Comparison of ENCODE assay signal across 28 mouse cellular contexts in genomic region chr2:124975106-124975505, GRCm38 (mm10).
DNase-seq lines count a peak whose midpoint lies in the region; ATAC-seq and TF ChIP-seq lines count a peak whose summit lies in the region.
"Had no signal": no experiment of that assay in that cellular context is flagged by ENCODE, and none has a peak within 500 bp of the region (broad histone marks: within the 10 kb centered on the region; RNA-seq: fewer than 3 reads in every experiment).

No protein-coding gene starts in this region.

- no peaks in the 10 kb centered on the region for H3K9me3 ChIP-seq in embryonic facial prominence, embryonic 14.5 days (ENCODE audit: control insufficient read depth, low read length)
- H3K9me3 ChIP-seq in embryonic facial prominence, embryonic 10.5 days: no peaks in the 10 kb centered on the region
- no peaks in the 10 kb centered on the region for H3K9me3 ChIP-seq in hindbrain, postnatal 0 days (ENCODE audit: low read length)
- no peaks in the 10 kb centered on the region for H3K9me3 ChIP-seq in hindbrain, embryonic 10.5 days
- H3K9me3 ChIP-seq: heart, embryonic 12.5 days; kidney, embryonic 15.5 days; limb, embryonic 12.5 days; liver, embryonic 15.5 days; neural tube, embryonic 13.5 days; stomach, embryonic 15.5 days had no signal

- DNase-seq in embryonic facial prominence, embryonic 14.5 days (ENCODE audit: low spot score): peak; percentile 19
- DNase-seq in embryonic facial prominence, embryonic 10.5 days (ENCODE audit: low spot score): no peak
- peak; percentile 23 for DNase-seq in hindbrain, postnatal 0 days (ENCODE audit: low spot score)
- no peak for DNase-seq in hindbrain, embryonic 10.5 days (ENCODE audit: low spot score)
- peak; percentile 31 to 32 for DNase-seq in right cerebral cortex, postnatal 10 days (ENCODE audit: low spot score in 2 of 2)
- no peak for DNase-seq in right cerebral cortex, postnatal 25 days
- DNase-seq: adrenal gland, adult 8-10 months; cerebellum, adult 11 months; cerebellum, postnatal 25 days; gastrocnemius, adult 2 months; heart, adult 2 months; heart, postnatal 4 days; kidney, adult 18-20 months; kidney, postnatal 25 days; lung, embryonic 14.5 days; lung, postnatal 14 days had no signal

- H3K36me3 ChIP-seq in embryonic facial prominence, embryonic 14.5 days (ENCODE audit: control insufficient read depth, insufficient read depth, low read length): no peaks in the 10 kb centered on the region
- H3K36me3 ChIP-seq in embryonic facial prominence, embryonic 10.5 days (replicated peaks): no peaks in the 10 kb centered on the region
- no peaks in the 10 kb centered on the region for H3K36me3 ChIP-seq in hindbrain, postnatal 0 days (ENCODE audit: insufficient read depth, low read length)
- H3K36me3 ChIP-seq in hindbrain, embryonic 10.5 days: no peaks in the 10 kb centered on the region
- H3K36me3 ChIP-seq: heart, embryonic 12.5 days; kidney, embryonic 15.5 days; limb, embryonic 12.5 days; liver, embryonic 15.5 days; neural tube, embryonic 13.5 days; stomach, embryonic 15.5 days had no signal

- TF ChIP-seq CTCF in hindbrain, postnatal 0 days (IDR thresholded peaks at IDR 0.05; ENCODE audit: low read depth): no peak

- H3K4me2 ChIP-seq in embryonic facial prominence, embryonic 14.5 days (ENCODE audit: low read depth, low read length): no peak overlapping the region
- H3K4me2 ChIP-seq in hindbrain, postnatal 0 days (ENCODE audit: low read depth, low read length): no peak overlapping the region
- H3K4me2 ChIP-seq: heart, embryonic 12.5 days; hindbrain, embryonic 14.5 days; kidney, embryonic 15.5 days; limb, embryonic 12.5 days; liver, embryonic 15.5 days; lung, embryonic 14.5 days; midbrain, embryonic 11.5 days; neural tube, embryonic 13.5 days; stomach, embryonic 15.5 days had no signal

- H3K9ac ChIP-seq in embryonic facial prominence, embryonic 14.5 days (ENCODE audit: low read depth, low read length): no peak overlapping the region
- no peak overlapping the region for H3K9ac ChIP-seq in hindbrain, postnatal 0 days (replicated peaks; ENCODE audit: low read length)
- H3K9ac ChIP-seq: heart, embryonic 12.5 days; hindbrain, embryonic 14.5 days; kidney, embryonic 15.5 days; limb, embryonic 12.5 days; liver, embryonic 15.5 days; lung, embryonic 14.5 days; neural tube, embryonic 13.5 days; stomach, embryonic 15.5 days had no signal

- no peak overlapping the region for H3K4me3 ChIP-seq in embryonic facial prominence, embryonic 14.5 days (ENCODE audit: low read depth, low read length)
- H3K4me3 ChIP-seq in embryonic facial prominence, embryonic 10.5 days: no peak overlapping the region
- H3K4me3 ChIP-seq in hindbrain, postnatal 0 days (ENCODE audit: low read length): no peak overlapping the region
- H3K4me3 ChIP-seq in hindbrain, embryonic 10.5 days: no peak overlapping the region
- H3K4me3 ChIP-seq: gastrocnemius, adult 2 months; heart, adult 2 months; heart, embryonic 12.5 days; kidney, embryonic 15.5 days; limb, embryonic 12.5 days; liver, embryonic 15.5 days; neural tube, embryonic 13.5 days; stomach, embryonic 15.5 days had no signal

- H3K27me3 ChIP-seq in embryonic facial prominence, embryonic 14.5 days (replicated peaks; ENCODE audit: control insufficient read depth, insufficient read depth, low read length): no peaks in the 10 kb centered on the region
- H3K27me3 ChIP-seq in embryonic facial prominence, embryonic 10.5 days (replicated peaks; ENCODE audit: low read depth, poor library complexity, severe bottlenecking): no peaks in the 10 kb centered on the region
- H3K27me3 ChIP-seq in hindbrain, postnatal 0 days (ENCODE audit: insufficient read depth, low read length): no peaks in the 10 kb centered on the region
- H3K27me3 ChIP-seq in hindbrain, embryonic 10.5 days (ENCODE audit: insufficient read depth, poor library complexity, severe bottlenecking): no peaks in the 10 kb centered on the region
- H3K27me3 ChIP-seq: heart, embryonic 12.5 days; kidney, embryonic 15.5 days; limb, embryonic 12.5 days; liver, embryonic 15.5 days; neural tube, embryonic 13.5 days; stomach, embryonic 15.5 days had no signal

- no peak overlapping the region for H3K27ac ChIP-seq in embryonic facial prominence, embryonic 14.5 days (replicated peaks; ENCODE audit: low read depth, low read length)
- no peak overlapping the region for H3K27ac ChIP-seq in embryonic facial prominence, embryonic 10.5 days (replicated peaks)
- no peak overlapping the region for H3K27ac ChIP-seq in hindbrain, postnatal 0 days
- no peak overlapping the region for H3K27ac ChIP-seq in hindbrain, embryonic 10.5 days
- H3K27ac ChIP-seq: gastrocnemius, adult 2 months; heart, adult 2 months; hindbrain, embryonic 14.5 days; kidney, embryonic 15.5 days; limb, embryonic 12.5 days; liver, embryonic 15.5 days; neural tube, embryonic 13.5 days; stomach, embryonic 15.5 days had no signal

- peaks cover 8% of the 10 kb centered on the region; the same call in 1 of the 2 replicates for H3K4me1 ChIP-seq in embryonic facial prominence, embryonic 14.5 days (ENCODE audit: control insufficient read depth, insufficient read depth, low read length)
- H3K4me1 ChIP-seq in embryonic facial prominence, embryonic 10.5 days: peaks cover 12% of the 10 kb centered on the region; the same call in 1 of the 2 replicates
- H3K4me1 ChIP-seq in hindbrain, postnatal 0 days (ENCODE audit: insufficient read depth, low read length): no peaks in the 10 kb centered on the region; the same call in 1 of the 2 replicates
- H3K4me1 ChIP-seq in hindbrain, embryonic 10.5 days (replicated peaks): peaks cover 9% of the 10 kb centered on the region
- H3K4me1 ChIP-seq: limb, embryonic 12.5 days; liver, embryonic 15.5 days had no signal

- no peak for ATAC-seq in embryonic facial prominence, embryonic 14.5 days (ENCODE audit: low read depth)
- ATAC-seq in hindbrain, postnatal 0 days: no peak
- ATAC-seq in megakaryocyte-erythroid progenitor cell, adult 5-6 weeks (replicated peaks; ENCODE audit: low FRiP score, low TSS enrichment, poor library complexity, severe bottlenecking): no peak
- ATAC-seq: activated CD4-positive, CD25-positive, alpha-beta regulatory T cell, adult 4 months; CD4-positive, CD25-positive, alpha-beta regulatory T cell, adult 4 months; inflammation-experienced regulatory T-cells, adult 6 months had no signal

- 69% methylated on average over 3 of the region's 3 CpGs for WGBS in embryonic facial prominence, embryonic 14.5 days
- WGBS in embryonic facial prominence, embryonic 10.5 days: 78% methylated on average over 3 of the region's 3 CpGs
- WGBS in hindbrain, postnatal 0 days: 48% methylated on average over 3 of the region's 3 CpGs
- WGBS in hindbrain, embryonic 10.5 days: 85% methylated on average over 3 of the region's 3 CpGs

Comparison
In these comparisons a context has a peak if more than half of its experiments do, and no peak if none do; other contexts are left out.
1. DNase-seq: peak in embryonic facial prominence, embryonic 14.5 days (single experiment), hindbrain, postnatal 0 days (single experiment) and right cerebral cortex, postnatal 10 days (2 of 2); none in embryonic facial prominence, embryonic 10.5 days (single experiment), hindbrain, embryonic 10.5 days (single experiment) and right cerebral cortex, postnatal 25 days (single experiment).